Mouse (Mus musculus) kidney, postnatal 0 days (tissue): ENCODE measurements around the gene Ubqln4. TPM values are rescaled to one million over a fixed set of nuclear protein-coding genes. Genes with fewer than 3 reads are reported as not detected.
A peak's percentile ranks its signal among the peaks of the same experiment; 100 is the strongest.

Experiments
- ATAC-seq: fragments of 200-750 bp; cut with Nextera tagmentation; replicated peaks from 2 replicates; pipeline ENCODE4 v1.8.0; 2017; ENCODE audit warnings: low read depth, moderate number of reproducible peaks, moderate TSS enrichment, moderate library complexity; ENCODE audit not compliant: low FRiP score
- DNase-seq: peaks from one replicate; pipeline ENCODE4 v3.0.0-alpha.2; 2016; ENCODE audit warnings: low spot score
- H3K27ac ChIP-seq: fragments of 300-500 bp; sonication (generic); 2 replicates; pipeline ENCODE4 v1.5.1; 2014; ENCODE audit warnings: mild to moderate bottlenecking
- H3K27me3 ChIP-seq: fragments of 300-500 bp; sonication (generic); 2 replicates; pipeline ENCODE4 v1.6.1; 2014; ENCODE audit warnings: low read length, mixed read lengths; ENCODE audit not compliant: insufficient read depth
- H3K36me3 ChIP-seq: fragments of 300-500 bp; sonication (generic); 2 replicates; pipeline ENCODE4 v1.6.1; 2014; ENCODE audit warnings: low read length, mixed read lengths; ENCODE audit not compliant: insufficient read depth
- H3K4me1 ChIP-seq: fragments of 300-500 bp; sonication (generic); replicated peaks from 2 replicates; pipeline ENCODE4 v1.6.1; 2014; ENCODE audit warnings: antibody characterized with exemption, low read length, mixed read lengths; ENCODE audit not compliant: insufficient read depth
- H3K4me2 ChIP-seq: fragments of 300-500 bp; sonication (generic); 2 replicates; pipeline ENCODE4 v1.6.1; 2014; ENCODE audit warnings: mild to moderate bottlenecking, low read length, moderate library complexity, mixed read lengths
- H3K4me3 ChIP-seq: fragments of 300-500 bp; sonication (generic); replicated peaks from 2 replicates; pipeline ENCODE4 v1.5.1; 2014; ENCODE audit warnings: low read depth, low read length
- H3K9ac ChIP-seq: fragments of 300-500 bp; sonication (generic); 2 replicates; pipeline ENCODE4 v1.6.1; 2014; ENCODE audit warnings: low read depth, low read length
- H3K9me3 ChIP-seq: fragments of 300-500 bp; sonication (generic); replicated peaks from 2 replicates; pipeline ENCODE4 v1.6.1; 2016; ENCODE audit warnings: low read length, inconsistent platforms, mixed read lengths
- CTCF ChIP-seq: IDR thresholded peaks from 2 replicates; pipeline ENCODE4 v1.5.1; 2016; ENCODE audit warnings: antibody characterized with exemption, low read depth, mild to moderate bottlenecking, moderate library complexity
- WGBS: fragments of 180-500 bp; shearing (Covaris S2); extraction: QIAGEN DNeasy Blood & Tissue Kit; methylation state at CpG from one replicate; pipeline ENCODE4 v1.1.7; 2014; 5-methylcytosine and 5-hydroxymethylcytosine counted together
- polyA plus RNA-seq: library from polyadenylated mRNA; unstranded; fragments of >200 nt; fragmentation: Nextera tagmentation; extraction: Ambion mirVana; gene quantifications from 2 replicates; pipeline ENCODE4 v1.2.1, GENCODE M21; 2015

Gene Ubqln4
- polyA plus RNA-seq, 1 experiment from 2014 or later: 35.1 TPM

DNA sequence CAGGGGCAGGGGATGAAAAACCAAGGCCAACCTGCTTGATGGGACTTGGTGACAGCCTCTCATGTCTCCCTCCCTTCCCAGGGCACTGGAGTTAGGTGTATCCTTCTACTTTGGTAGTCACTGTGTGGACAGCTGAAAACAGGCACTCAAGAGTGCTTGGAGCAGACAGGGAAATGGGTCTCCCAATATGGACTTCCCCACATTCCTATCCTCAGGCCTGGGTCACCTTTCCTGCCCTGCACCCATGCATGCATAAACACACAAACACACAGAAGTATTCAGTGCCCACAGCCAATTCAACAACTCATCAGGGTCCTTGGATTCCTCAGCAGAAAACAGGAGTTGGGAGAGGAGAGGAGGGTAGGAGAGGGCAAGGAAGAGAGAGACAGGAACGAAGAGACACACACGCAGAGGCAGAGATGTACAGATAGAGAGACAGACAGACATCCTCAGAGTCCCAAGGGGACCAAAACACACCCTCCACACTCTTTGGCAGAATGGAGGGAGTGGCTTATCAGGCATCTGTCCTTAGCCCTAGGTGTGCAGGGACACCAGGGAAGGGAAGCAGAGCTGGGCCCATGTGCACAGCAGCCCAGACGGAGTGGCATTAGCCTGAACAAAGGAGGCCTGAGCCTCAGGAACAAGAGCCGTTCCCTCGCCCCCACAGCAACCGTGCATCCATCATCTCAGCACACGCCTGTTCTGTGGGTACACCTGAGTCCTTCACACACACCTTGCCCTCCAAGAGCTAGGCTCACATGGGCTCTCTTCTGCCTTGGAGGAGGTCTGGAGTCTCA, 24.2 kb upstream of the Ubqln4 start:
- 36% methylated on average over 7 of the region's 7 CpGs for WGBS
- peak overlapping the region; percentile 38; the same call in 1 of the 2 replicates for H3K9ac ChIP-seq
- no peak for TF ChIP-seq CTCF
- no peaks in the 10 kb centered on the region for H3K9me3 ChIP-seq
- no peaks in the 10 kb centered on the region for H3K27me3 ChIP-seq
- ATAC-seq (no peak), DNase-seq (no peak)
- H3K27ac ChIP-seq: peak overlapping the region; percentile 40; the same call in 1 of the 2 replicates
- H3K4me2 ChIP-seq: peak overlapping the region; percentile 89
- no peak overlapping the region for H3K4me3 ChIP-seq
- H3K4me1 ChIP-seq: peaks cover 32% of the 10 kb centered on the region
- H3K36me3 ChIP-seq: no peaks in the 10 kb centered on the region

DNA sequence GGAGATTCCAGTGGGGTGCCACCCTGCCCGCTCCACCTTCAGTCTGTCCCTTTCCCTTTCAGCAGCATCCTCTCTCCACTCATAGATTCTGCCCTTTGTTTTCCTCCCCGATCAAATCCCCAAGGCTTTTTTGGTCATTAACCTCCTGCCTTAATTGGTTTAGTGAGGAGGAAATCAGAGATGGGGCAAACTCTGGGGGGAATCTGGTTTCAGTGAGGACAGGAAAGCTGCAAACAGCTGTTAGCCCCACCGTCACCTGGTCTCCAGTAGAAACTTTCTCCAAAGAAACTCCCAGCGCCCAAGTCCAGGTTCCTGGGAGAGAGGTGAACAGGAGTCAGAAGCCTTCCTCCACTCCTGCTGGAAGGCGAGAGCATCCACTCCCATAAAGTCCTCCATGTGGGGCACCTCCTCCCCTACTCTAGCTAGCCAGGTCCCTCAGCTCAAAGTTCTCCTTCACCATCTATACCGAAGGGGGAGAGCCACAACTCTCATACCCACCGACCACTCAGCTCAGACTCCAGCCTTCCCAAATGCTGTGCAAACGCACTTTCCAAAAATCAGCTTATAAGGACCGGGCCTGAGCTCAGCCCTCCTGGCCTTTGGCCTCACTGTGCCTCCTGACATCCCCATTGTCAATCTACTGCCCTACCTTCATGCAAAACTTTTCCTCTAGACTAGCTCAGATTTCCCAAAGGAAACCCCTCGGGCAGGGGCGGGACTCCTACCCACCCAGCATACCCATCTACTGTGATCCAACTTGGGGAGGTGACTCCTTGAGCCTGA, 23.3 kb upstream of the Ubqln4 start:
- TF ChIP-seq CTCF: no peak
- H3K27ac ChIP-seq: peak overlapping the region; percentile 96
- peaks cover 40% of the 10 kb centered on the region for H3K4me1 ChIP-seq
- H3K4me3 ChIP-seq: peak overlapping the region; percentile 85
- WGBS: 18% methylated on average over 11 of the region's 11 CpGs
- DNase-seq: no peak
- H3K36me3 ChIP-seq: no peaks in the 10 kb centered on the region
- no peaks in the 10 kb centered on the region for H3K27me3 ChIP-seq
- H3K4me2 ChIP-seq: peak overlapping the region; percentile 89
- no peak for ATAC-seq
- no peaks in the 10 kb centered on the region for H3K9me3 ChIP-seq
- H3K9ac ChIP-seq: peak overlapping the region; percentile 49; the same call in 1 of the 2 replicates

DNA sequence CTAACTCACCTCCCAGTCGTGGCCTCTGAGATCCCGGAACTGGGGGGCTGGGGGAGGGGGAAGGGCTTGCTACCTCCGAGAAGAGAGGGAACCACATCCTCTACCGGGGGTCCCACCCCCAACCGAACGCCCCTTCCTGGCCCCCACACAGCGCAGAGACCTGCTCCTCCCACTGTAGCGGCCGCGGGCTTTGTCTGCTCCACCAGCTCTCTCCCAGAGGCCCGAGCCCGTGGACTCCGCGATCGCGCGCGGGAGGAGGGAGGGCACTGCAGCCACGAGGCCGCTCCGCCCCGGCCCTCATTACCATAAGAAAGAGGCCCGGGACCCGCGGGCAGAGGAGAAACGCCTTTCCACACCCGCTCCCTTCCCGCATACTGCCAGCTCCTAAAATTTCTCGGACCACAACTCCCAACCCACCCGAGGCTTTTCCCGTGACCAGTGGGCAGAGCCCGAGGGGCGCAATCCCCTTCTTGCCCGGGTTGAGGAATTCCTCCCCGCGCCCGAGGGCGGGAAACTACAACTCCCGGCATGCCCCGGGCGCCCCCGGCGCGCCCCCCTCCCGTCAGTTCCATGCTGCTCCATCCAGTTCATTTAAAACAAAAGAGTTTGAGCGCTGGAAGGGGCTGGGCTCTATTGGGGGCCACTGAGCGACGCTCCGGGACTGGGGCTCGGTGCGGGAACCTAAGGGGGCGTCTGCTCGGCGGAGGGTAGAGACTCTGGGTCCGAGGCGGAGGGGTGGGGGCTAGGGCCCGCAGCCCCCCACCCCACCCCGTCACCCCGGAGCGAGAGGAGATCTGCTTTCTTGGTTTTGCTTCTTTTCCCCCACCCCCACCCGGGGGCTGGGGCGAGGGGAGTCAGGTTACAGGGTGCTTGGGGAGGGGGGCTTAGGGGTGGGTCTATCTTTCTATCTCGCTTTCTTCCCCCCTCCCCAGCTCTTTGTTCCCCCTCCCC, 21.9 kb upstream of the Ubqln4 start:
- DNase-seq: peak; percentile 93
- Histone ChIP-seq H3K4me3 (peak overlapping the region; percentile 85), H3K9ac (peak overlapping the region; percentile 92), H3K4me1 (peaks cover 54% of the 10 kb centered on the region), H3K27ac (peak overlapping the region; percentile 96), H3K9me3 (no peaks in the 10 kb centered on the region), H3K27me3 (no peaks in the 10 kb centered on the region), H3K36me3 (no peaks in the 10 kb centered on the region; the same call in 1 of the 2 replicates), H3K4me2 (peak overlapping the region; percentile 89)
- peak; percentile 70 for ATAC-seq
- TF ChIP-seq CTCF: no peak
- WGBS: under 1% methylated on average over 60 of the region's 63 CpGs

DNA sequence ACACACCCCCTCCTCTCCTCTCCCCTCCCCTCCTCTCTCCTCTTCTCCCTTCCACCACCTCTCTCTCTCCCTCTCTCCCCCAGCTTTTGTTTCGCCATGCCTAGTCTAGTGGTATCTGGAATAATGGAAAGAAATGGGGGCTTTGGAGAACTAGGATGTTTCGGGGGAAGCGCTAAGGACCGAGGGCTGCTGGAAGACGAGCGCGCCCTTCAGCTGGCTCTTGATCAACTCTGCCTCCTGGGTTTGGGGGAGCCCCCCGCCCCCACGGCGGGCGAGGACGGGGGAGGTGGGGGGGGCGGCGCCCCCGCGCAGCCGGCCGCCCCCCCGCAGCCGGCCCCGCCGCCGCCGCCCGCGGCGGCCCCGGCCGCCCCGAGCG, 21.3 kb upstream of the Ubqln4 start, which contains the start of gene Mex3a:
Gene Mex3a (plus strand): TSS at position 97 of the 376 bp plus-strand sequence.
- DNase-seq: no peak
- H3K27me3 ChIP-seq: no peaks in the 10 kb centered on the region
- peak within 1 kb of the TSS; percentile 92 for H3K9ac ChIP-seq
- peak within 1 kb of the TSS; percentile 89 for H3K4me2 ChIP-seq
- H3K9me3 ChIP-seq: no peaks in the 10 kb centered on the region
- no peak for TF ChIP-seq CTCF
- peak within 1 kb of the TSS; percentile 85 for H3K4me3 ChIP-seq
- no peak for ATAC-seq
- H3K27ac ChIP-seq: peak within 1 kb of the TSS; percentile 96
- H3K36me3 ChIP-seq: peaks cover 6% of the 10 kb centered on the region; the same call in 1 of the 2 replicates
- peaks cover 60% of the 10 kb centered on the region for H3K4me1 ChIP-seq
- 0% methylated on average over 23 of the region's 31 CpGs for WGBS

DNA sequence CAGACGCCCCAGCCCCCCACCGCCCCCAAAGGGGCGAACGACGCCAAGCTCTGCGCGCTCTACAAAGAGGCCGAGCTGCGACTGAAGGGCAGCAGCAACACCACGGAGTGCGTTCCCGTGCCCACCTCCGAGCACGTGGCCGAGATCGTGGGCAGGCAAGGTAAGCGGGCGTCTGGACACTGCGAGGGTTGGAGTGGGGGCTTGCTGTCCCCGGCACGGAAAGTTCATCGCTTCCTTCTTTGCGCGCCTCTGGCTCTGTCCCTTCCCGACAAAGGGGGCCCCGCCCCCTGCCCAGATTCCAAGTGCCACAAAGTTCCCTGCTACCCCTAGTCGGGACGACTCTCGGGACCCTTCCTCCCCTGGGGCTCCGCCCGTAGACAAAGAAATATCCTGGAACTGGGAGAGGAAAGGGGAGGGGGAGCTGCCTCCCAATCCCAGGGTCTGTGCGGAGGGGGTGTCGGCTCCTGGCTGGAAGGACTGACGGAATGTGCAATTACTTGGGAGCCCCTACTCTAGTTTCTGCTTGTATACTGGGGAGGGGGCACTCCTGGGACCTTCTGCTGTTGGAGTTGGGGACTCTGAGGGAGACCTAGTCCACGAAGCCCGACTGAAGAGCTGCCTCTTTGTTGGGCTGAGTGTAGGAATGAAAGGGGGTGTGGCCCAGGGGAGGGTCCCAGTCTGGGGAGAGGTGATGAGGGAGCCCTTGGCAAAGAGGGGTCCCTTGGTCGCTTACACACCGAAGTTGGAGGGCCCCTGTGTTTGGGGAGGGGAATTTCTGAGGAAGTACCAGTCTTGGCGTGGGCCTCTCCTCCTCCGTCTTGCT, 20.7 kb upstream of the Ubqln4 start:
- no peak for TF ChIP-seq CTCF
- Histone ChIP-seq H3K4me2 (peak overlapping the region; percentile 89), H3K9me3 (no peaks in the 10 kb centered on the region), H3K9ac (peak overlapping the region; percentile 92), H3K27ac (peak overlapping the region; percentile 96), H3K4me1 (peaks cover 56% of the 10 kb centered on the region), H3K36me3 (peaks cover 8% of the 10 kb centered on the region; the same call in 1 of the 2 replicates), H3K27me3 (no peaks in the 10 kb centered on the region), H3K4me3 (peak overlapping the region; percentile 85)
- ATAC-seq (peak; percentile 12; the same call in 1 of the 2 replicates), DNase-seq (peak; percentile 75)
- WGBS: under 1% methylated on average over 34 of the region's 40 CpGs
